Mouse (Mus musculus): ENCODE results near the gene Fam135a.

Fam135a gene

GRCm38 (mm10) chr1:24099926-24100869 lies at the start of gene Fam135a:
Fam135a (minus strand) TSS chr1:24100341.
- peak; percentile 96 for DNase-seq

GRCm38 (mm10) chr1:24143504-24143903 lies 43.4 kb upstream of the Fam135a start:
- no peak for DNase-seq

- DNase-seq, result no peak
Observed at GRCm38 (mm10) chr1:24140555-24140954, 40.4 kb upstream of the Fam135a start.

- peak; percentile 39 for DNase-seq
Observed at GRCm38 (mm10) chr1:24137133-24137532, 37.0 kb upstream of the Fam135a start.

- no peak for DNase-seq
Observed at GRCm38 (mm10) chr1:24134792-24135191, 34.7 kb upstream of the Fam135a start.

GRCm38 (mm10) chr1:24133853-24134252 lies 33.7 kb upstream of the Fam135a start:
- DNase-seq, result no peak

GRCm38 (mm10) chr1:24127866-24128265 lies 27.7 kb upstream of the Fam135a start:
- no peak for DNase-seq

- no peak for DNase-seq
Observed at GRCm38 (mm10) chr1:24124610-24125009, 24.5 kb upstream of the Fam135a start.

GRCm38 (mm10) chr1:24122582-24122981 lies 22.4 kb upstream of the Fam135a start:
- DNase-seq, result no peak

- no peak for DNase-seq
Observed at GRCm38 (mm10) chr1:24107971-24108773, 8.0 kb upstream of the Fam135a start.

GRCm38 (mm10) chr1:24107378-24107777 lies 7.2 kb upstream of the Fam135a start:
- DNase-seq, result peak; percentile 19

- DNase-seq, result no peak
Observed at GRCm38 (mm10) chr1:24102579-24103149, 2.5 kb upstream of the Fam135a start.

- no peak for DNase-seq
Observed at GRCm38 (mm10) chr1:24100870-24101358, 773 bp upstream of the Fam135a start.

- peak; percentile 44 for DNase-seq
Observed at GRCm38 (mm10) chr1:24099541-24099925, 608 bp downstream of the Fam135a start.

GRCm38 (mm10) chr1:24097541-24097940 lies 2.6 kb downstream of the Fam135a start:
- no peak for DNase-seq

GRCm38 (mm10) chr1:24092414-24092813 lies 7.7 kb downstream of the Fam135a start:
- no peak for DNase-seq

GRCm38 (mm10) chr1:24090603-24091002 lies 9.5 kb downstream of the Fam135a start:
- DNase-seq, result no peak

GRCm38 (mm10) chr1:24090094-24090493 lies 10.0 kb downstream of the Fam135a start:
- DNase-seq, result no peak

- no peak for DNase-seq
Observed at GRCm38 (mm10) chr1:24086176-24086575, 14.0 kb downstream of the Fam135a start.

GRCm38 (mm10) chr1:24074396-24074795 lies 25.7 kb downstream of the Fam135a start:
- no peak for DNase-seq

GRCm38 (mm10) chr1:24073386-24074248 lies 26.5 kb downstream of the Fam135a start:
- DNase-seq, result no peak

- no peak for DNase-seq
Observed at GRCm38 (mm10) chr1:24068830-24069229, 31.3 kb downstream of the Fam135a start.

All from right cerebral cortex, postnatal 4 days (tissue).